Mouse (Mus musculus) layer of hippocampus, adult 9-10 months (tissue): Measurements from ENCODE around the gene C2cd4a.

Source experiments
- DNase-seq: peaks from one replicate; pipeline ENCODE4 v3.0.0; 2022; ENCODE audit warnings: low spot score

The C2cd4a gene

DNA sequence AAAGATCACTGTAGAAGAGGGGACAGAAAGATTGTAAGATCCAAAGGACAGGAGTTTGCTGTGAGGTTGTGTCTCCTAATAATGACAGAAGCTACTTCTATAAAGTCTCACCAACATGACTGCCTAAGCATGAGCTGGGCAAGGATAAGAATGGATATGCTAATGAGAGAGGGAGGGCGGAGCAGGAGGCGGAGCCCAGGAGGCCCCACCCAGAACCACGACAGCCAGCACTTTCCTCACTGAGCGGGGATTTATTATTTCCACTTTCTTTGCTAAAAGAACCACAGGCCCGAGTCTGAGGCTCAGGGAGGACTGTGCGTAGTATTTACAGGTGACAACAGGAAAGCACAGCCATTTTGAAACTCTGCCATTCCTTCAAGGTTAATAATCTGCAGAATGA is 44.5 kb downstream of the C2cd4a start:
- no peak for DNase-seq

DNA sequence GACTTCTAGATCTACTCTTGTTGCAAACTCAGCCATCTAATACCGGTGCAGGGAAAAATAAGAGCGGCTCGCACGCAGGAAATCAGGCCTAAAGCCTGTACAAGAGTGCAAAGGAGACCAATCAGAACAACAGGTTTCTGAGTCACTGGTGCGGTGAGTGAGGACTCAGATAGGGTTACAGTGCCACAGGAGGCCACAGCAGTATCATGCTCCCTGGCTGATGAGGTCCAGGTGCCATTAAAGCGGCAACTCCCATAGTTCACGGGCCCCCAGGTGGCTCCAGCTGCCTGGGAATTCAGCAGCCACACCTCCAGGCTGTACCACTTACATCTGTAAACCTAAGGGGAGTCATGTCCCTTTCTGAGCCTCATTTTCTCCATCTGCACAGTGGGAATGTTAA is 45.8 kb downstream of the C2cd4a start:
- no peak for DNase-seq

DNA sequence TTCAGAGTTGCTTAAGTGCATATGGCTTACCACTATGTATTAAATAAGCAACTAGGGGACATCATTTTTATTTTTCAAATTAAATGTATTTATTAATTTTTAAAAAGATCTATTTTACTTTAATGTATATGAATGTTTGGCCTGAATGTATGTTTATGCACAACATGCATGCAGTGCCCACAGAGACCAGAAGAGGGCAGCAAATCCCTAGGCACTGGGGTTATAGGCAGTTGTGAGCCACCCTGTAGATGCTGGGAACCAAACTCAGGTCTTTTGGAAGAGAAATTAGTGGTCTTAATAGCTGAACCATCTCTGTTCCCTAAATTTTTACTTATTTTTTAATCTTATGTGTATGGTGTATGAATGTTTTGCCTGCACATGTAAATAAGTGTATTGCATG is 48.2 kb downstream of the C2cd4a start:
- no peak for DNase-seq

DNA sequence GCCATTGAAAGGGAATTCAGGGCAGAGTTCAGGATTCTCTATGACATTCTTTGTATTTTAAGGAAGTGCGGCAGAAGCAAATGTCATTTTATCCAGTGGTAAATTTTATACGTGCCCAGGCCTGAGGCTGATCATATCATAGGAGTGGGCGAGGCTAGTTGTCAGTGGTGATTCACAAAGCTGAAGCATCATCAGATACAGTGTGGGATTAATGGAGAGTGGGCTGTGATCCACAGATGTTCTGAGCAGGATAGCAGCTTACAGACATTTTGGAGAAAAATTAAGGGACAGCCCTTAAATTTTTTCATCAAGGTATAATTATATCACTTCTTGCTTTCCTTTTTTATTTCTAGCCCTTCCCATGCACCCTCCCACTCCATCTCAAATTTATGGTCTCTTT is 48.7 kb downstream of the C2cd4a start:
- DNase-seq: no peak

DNA sequence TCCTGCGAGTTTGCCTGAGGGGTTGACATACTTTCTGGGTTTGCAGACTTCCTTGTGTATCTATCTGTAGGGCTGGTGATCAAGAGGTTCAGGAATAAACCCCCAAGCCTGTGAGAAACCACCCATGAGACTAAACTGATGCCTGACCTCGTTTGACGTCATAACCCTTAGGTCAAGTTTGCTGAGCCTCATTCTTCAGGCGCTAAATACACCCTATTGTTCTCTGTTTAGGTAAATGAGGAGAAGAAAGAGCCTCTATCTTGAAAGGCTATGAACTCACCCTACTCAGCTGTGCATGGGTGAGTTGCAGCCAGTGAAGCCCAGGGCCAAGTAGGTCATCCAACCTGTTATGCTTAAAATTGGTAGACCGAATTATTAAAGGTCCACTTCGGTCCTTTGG is 49.3 kb downstream of the C2cd4a start:
- DNase-seq: no peak
